Mouse (Mus musculus) R1 (cell line): ENCODE results near the gene Mbd3l1.
A peak's percentile ranks its signal among the peaks of the same experiment; 100 is the strongest.

Experiments
- DNase-seq: peaks from one replicate; pipeline ENCODE4 v3.0.0-alpha.2; 2018; ENCODE audit warnings: low read depth, low spot score

Mbd3l1 gene

DNA sequence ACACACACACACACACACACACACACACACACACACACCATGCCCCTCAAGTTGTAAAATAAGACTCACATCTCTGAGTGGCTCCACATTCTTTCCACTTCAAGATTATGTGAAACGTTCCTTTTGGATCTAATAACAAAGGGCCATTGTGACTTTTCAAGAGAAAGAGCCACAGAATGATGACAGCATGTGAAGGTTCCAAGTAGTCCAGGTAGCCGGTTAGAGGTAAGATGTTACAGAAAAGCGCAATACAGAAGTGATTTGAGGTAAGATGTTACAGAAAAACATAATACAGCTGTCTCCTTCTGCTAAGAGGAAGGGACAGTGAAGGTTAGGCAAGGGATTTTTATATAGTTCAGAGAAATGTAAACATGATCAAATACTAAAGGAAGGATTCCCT lies at the start of gene Mbd3l1, which contains the start of gene Zfp558:
Gene Mbd3l1, plus strand, starts transcription at position 192 of the 400 bp plus-strand sequence.
Gene Zfp558, minus strand, starts transcription at position 101 of the 400 bp plus-strand sequence.
- no peak for DNase-seq

DNA sequence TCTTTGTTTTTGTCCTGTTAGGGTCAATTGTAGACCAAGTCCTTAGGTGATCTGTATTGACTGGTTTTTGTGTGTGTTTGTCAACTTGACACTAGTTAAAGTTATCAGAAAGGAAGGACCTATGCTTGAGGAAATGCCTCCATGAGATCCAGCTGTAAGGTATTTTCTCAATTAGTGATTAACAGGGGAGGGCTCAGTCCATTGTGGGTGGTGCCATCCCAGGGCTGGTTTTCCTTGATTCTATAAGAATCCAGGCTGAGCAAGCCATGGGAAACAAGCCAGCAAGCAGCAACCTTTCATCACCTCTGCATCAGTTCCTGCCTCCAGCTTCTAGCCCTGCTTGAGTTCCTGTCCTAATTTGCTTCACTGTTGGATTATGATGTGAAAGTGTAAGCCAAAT lies 47.8 kb upstream of the Mbd3l1 start, which contains the start of gene Mbd3l2:
Gene Mbd3l2, plus strand, starts transcription at position 301 of the 400 bp plus-strand sequence.
- no peak for DNase-seq

DNA sequence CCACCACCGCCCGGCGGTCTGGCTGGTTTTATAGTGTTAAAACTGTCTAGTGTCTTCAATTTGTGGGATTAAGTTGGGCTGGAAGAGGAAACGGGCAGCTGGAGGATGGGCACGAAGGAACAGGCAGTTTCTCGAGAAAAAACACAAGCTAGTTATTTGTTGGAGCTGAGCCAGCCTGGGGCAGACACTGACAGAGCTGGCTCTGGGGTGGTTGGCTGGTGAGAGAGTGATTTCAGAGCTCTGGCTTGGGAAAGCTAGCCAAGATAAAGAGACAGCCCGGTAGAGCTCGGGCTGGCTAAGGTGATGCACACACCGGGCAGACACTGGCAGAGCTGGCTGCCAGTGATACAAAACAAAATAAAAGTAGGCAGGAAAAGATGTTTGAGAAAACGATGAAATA lies 46.5 kb upstream of the Mbd3l1 start:
- DNase-seq, result no peak

DNA sequence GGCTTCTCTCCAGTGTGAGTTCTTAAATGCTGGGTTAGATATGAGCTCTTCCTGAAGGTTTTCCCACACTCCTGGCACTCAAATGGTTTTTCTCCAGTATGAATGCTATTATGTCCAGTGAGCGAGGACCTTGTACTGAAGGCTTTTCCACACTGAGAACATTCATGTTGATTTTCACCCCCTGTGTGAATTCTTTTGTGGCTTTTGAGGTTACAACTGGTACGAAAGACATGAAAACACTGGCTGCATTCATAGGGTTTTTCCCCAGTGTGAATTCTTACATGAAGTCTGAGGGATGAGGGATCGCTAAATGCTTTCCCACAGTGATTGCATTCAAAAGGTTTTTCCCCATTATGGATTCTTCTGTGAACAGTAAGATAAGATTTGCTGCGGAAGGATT lies 21.6 kb upstream of the Mbd3l1 start:
- no peak for DNase-seq

DNA sequence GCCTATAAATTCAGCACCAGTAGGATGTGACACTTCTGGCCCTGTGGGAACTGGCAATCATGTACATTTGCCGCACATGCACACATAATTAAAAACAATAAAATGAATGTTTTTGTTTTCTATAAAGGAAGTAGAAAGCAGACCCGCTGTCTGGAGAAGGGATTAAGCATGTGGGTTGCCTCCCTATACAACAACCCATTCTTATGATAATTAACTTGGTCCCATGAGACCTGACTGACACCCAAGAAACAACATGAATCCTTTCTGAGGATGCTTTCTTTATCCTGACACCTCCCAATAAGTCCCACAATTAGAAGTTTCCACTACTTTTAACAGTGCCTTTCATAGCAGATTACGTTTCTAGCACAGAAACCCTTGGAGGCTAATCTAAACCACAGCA lies 10.8 kb upstream of the Mbd3l1 start:
- peak; percentile 53 for DNase-seq

DNA sequence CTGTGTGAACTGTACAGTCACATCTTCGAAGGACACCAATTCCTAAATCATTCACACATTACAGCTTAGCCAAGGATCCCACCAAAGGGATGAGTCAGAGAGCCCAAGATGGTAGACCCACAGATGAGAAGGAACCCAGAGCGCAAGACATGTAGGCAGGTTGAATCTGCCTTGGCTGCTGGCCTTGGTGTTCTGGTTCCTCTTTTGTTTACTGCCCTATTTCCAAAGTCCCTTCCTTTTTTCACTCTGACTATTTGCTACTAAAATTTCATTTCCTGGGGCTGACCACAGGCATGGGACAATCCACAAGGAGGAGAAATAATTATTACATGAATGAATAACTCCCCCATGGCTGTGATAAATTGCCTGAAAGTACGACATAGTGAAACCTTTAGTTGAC lies 10.2 kb upstream of the Mbd3l1 start:
- no peak for DNase-seq

DNA sequence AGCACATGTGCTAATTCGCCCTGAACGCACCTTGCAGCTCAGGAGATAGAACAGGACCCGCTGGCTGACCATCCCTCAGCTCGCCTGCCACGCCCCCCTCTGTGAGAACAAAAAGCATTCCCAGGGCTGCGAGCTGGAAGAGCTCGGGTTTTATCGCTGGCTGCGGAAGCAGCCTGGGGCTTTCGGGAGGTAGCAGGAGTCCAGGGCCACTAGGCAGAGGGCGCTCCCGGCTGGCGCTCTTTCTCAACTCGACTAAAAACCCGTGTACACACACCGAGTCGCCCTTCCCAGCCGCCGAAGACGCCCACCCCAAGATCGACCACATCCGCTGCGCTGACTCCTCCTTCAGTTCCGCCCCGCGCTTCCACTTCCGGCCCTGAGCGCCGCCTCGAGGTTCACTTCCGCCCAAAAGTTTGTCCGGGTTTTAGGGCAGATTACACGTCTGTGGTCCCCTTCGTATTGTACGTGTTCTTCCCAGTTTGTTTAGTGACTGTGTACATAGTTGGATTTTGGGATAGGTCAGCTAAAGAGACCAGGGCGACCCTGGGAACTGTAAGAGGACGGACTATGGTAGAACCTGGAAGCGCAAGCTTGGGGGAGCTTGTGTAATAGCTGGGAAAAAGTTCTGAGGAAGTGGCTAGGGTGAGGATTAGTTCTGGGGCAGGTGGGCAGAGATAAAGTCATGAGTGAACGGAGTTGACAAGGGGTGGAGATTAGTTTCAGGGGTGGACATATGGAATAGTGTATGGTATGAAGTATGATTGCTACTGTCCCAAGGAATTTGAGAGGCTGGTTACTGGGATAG lies 4.6 kb upstream of the Mbd3l1 start:
- DNase-seq, result peak; percentile 93

DNA sequence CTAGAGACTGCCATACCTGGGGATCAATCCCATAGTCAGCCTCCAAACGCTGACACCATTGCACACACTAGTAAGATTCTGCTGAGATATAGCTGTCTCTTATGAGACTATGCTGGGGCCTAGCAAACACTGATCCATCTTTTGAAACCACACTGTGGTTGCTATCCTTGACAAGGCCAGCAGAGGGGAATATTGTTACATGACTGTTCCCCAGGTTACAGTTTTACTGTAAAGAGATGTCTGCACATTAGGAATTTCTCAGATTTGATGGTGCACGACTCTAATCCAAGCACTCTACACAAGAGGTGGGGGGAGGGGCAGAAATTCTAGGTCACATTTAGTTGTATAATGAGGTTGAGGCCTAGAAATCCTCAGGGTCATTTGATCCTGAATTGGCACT lies 29.9 kb downstream of the Mbd3l1 start:
- peak; percentile 83 for DNase-seq
